Mouse (Mus musculus) left cerebral cortex, postnatal 36 days (tissue): Measurements from ENCODE around the gene Gm48551. TPM values are rescaled to one million over a fixed set of nuclear protein-coding genes. Genes with fewer than 3 reads are reported as not detected.

Source experiments
- DNase-seq, 2 experiments: peaks; one replicate each; pipeline ENCODE4 v3.0.0; 2021 to 2022; ENCODE audit warnings: low spot score in 2 of 2, mixed read lengths in 1 of 2
- intact Hi-C: fragments of 180-260 bp; cut with DNase I; formaldehyde crosslinking; loops from one replicate; pipeline ENCODE4 v1.15.1; 2025
- total RNA-seq, 2 experiments: library from RNA; stranded (reverse); gene quantifications; 2 replicates each; pipeline ENCODE4 v1.2.3; 2021

The Gm48551 gene
- total RNA-seq, 2 experiments from 2014 or later, result 2.5 to 4.3 TPM

DNA sequence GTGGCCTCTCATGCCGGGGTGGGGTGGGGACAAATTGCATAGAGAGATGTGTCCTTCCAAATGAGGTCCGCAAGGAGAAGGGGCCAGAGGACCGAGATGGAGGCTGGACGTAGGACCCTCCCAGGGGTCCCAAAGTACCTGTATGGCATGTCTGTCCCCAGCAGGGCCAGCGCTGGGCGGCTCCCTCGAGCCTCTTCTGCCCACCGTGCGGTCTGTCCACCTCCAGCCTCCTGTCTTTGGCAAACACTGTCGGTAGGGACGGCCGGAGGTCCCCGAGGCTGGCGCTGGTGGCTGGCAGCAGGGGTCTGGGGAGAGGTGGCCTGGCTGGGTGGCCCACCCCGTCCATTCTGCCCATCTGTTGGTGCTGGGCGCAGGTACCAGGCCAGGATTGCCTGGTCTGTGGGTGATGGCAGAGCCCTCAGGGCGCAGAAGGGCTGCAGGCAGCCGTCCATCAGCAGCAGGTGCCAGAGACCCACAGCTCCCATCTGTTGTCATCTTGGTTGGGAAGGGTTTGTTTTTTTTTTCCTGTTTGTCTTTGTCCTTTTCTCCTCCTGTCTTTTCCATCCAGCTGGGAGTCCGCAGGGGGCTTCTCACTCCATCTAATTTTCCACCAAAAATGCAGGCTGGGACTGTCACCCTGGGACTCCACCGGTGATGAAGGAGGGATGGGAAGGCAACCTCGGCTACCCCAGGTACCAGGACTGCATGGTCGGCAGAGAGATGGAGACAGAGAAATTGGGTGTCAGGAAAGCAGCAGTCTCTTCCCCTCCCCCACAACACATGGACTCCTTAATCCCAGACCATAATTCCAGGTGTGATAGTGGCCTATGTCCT is 16.3 kb downstream of the Gm48551 start:
- intact Hi-C loops, result no loop called here
- DNase-seq, result no peak

DNA sequence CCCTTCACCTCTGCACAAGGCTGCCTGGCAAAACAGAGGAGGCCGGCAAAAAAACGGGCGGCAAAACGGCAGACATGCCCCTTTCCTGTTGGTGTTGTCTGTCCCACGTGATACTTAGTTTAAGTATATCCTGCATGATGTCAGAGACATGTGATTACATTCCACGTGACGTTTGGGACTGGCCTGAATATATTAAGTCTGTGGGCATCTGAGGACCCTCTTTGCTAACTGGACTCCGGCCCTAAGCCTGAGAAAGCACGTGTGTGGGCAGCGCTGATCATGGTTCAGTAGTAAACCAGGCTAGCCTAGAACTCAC is 16.9 kb downstream of the Gm48551 start:
- DNase-seq, result no peak
- intact Hi-C loops, result no loop called here

DNA sequence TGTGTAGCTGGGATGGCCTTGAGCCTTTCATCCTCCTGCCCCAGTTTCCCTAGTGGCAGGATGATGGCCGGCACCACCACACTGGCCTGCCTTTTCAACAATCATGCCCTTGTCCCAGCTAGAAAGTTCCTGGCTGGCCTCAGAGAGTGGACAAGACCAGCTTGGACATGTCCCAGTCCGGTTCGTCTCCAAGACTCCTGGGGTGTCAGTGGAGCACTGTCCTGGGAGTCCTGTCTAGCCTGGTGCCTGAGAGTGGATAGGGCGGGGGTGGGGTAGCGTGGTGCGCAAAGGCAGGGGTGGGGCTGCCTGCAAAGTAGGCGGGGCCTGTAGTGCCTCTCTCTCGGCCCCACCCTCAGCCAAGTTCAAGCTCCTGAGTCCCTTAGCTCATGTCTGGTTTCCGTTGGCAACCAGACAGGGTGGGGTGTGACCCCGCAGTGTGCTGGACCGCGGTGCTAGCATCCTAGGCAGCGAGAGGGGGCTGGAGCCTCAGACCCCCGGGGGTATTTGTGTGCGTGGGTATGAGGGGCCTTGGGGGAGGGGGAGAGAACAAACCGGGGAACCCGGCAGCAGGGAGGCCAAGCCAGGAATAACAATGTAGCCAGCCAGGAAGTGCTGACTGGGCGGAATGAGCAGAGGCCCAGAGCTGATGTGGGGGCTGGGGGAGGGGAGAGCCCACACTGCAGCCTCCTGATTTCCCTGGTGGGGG is 17.4 kb downstream of the Gm48551 start:
- peak in 1 of 2 experiments; percentile 57 for DNase-seq
- intact Hi-C loops, result no loop called here

DNA sequence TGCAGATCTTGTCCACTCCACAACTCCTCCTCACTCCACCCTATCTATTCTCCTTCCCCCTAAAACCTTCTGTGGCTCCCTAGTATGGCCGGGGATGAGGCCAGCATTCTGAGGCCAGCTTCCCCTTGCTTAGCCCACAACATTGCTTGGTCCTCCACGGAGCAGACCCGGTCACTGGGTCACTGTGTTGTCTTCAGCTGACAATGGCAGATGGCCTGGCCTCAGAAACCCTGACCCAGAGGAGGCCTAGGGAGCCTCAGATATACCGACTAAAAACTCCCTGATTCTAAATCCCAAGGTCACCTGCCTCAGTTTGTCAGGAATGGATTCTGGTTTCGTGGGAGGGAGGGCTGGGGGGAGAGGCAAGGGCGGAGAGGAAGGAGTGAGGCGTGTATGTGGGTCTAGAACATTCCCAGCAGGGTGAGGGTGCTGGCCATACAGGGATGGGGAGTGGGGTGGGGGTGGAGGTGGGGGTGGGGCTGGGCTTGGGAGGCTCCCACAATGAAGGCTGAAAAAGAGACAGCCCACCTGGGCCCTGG is 18.0 kb downstream of the Gm48551 start:
- no peak for DNase-seq
- intact Hi-C loops, result no loop called here

DNA sequence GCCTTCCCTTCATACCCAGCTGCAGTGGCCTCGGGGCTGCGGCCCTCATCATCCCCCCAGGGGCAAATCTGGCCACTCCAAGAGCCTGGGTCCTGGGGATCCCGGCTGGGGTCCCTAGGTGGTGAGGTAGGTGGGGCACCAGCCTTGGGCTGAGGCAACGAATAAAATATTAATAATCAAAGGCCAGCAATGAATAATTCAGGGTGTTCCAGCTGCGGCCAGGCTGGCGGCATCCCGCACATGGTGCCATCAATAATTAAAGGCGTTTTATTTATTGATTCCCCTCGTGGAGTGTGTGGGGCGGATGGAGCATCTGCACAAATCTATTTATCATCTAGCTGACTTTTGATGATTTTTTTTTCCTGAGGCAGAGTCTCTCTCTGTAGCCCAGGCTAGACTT is 19.2 kb downstream of the Gm48551 start:
- intact Hi-C loops, result no loop called here
- DNase-seq, result no peak

DNA sequence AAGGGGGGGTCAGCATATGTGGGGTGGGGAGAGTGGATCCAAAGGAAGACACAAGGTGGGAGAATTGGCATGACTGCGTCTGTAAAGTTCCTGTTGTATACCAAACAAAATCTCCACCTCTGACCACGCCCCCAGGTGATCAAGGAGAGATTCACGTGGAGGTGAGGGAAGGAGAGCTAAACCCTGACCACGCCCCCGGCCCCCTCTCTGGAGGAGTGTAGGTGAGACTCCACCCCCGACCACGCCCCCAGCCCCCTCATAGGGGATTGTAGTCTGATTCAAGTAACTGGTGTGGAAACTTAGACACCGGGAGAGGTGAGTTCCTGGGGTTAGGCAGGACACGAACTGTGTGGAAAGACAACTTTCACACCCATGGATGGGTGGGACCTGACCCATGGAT is 19.8 kb downstream of the Gm48551 start:
- intact Hi-C loops, result no loop called here
- DNase-seq, result no peak

DNA sequence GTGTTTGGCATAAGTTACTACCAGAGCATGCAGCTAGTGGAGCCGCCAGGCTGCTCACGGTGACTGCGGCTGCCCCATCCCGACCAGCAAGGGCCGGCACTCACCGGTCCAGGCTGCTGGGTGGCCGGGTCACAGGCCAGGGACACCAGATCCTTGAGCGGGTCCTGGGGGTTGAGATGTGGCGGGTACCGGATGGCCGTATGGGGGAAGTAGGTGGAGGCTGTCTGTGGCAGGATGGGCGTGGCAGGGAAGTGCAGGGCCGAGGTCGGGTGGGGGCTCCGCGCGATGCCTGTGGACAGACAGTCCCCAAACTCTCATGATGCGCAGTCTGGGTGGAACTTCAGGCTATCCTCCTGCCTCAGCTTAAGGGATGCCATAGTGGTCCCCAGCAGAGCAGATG is 20.5 kb downstream of the Gm48551 start:
- intact Hi-C loops, result no loop called here
- DNase-seq, result no peak

DNA sequence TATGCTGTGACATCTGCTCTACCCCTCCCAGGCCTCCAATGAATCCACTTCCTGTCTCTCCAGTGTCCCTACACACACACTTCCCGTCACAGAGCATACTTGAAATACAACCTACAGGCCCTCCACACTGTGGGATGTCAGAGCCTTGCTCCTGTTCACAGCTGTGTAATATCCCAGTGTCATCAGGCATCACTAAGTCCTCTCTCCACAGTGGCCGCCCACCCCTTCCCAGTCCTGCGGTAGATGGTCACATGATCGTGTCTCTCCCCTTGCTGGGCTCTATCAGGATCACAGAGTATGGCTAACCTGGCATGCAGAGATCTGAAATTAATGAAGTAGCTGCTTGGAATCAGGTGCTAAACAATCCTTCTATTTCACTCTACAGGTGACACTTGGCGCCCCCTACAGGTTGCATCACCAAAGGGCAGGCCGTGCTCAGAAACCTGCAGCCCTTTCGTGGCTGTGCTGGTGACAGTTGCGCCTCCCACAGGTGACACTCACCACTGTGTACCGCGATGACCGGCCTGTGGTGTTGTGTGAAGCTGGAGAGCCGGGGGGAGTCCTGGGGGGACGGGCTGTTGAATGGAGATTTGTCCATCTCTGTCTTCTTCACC is 21.4 kb downstream of the Gm48551 start:
- DNase-seq, result no peak
- intact Hi-C loops, result no loop called here

DNA sequence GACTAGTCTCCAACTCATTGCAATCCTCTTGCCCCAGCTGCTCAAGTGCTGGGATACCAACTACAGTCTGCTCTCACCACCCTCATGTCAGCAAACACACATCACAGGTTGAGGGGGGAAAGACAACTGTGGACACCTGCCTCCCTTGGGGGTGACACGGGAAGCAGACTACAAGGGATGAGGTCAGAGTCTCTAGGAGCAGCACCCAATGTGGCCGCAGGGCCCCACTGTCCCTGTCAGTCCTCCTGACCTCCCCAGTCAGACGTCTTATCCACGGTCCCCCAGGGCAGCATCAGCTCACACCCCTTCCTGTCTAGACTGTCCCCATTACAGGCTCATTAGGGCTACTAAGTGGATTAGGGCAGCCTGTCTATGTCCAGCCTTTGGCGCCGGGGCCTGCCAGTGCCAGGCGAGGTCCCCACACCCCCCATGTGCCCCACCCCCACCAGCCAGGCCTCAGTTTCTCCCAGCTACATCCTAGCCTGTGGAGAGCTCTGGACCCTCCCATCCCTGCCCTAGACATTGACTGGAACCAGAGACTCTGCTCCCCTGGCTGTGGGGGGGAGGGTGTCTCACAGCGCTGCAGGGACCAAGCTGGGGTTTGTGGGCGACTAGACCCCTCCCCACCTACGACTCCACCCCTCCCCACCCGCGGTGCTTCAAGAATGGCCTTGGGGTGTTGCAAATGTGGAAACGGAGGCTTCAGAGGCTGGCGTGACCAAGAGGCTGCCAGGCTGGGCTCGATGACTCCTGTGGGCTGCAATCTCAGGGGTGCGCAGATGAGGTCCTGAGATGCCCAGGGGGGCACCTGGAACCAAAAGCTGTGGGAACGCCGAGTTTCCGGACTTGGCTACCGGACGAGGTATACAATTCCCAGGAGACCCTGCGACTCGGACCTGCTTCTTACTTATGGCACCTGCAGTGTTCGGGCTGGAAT is 22.5 kb downstream of the Gm48551 start:
- no peak for DNase-seq
- intact Hi-C loops, result no loop called here

DNA sequence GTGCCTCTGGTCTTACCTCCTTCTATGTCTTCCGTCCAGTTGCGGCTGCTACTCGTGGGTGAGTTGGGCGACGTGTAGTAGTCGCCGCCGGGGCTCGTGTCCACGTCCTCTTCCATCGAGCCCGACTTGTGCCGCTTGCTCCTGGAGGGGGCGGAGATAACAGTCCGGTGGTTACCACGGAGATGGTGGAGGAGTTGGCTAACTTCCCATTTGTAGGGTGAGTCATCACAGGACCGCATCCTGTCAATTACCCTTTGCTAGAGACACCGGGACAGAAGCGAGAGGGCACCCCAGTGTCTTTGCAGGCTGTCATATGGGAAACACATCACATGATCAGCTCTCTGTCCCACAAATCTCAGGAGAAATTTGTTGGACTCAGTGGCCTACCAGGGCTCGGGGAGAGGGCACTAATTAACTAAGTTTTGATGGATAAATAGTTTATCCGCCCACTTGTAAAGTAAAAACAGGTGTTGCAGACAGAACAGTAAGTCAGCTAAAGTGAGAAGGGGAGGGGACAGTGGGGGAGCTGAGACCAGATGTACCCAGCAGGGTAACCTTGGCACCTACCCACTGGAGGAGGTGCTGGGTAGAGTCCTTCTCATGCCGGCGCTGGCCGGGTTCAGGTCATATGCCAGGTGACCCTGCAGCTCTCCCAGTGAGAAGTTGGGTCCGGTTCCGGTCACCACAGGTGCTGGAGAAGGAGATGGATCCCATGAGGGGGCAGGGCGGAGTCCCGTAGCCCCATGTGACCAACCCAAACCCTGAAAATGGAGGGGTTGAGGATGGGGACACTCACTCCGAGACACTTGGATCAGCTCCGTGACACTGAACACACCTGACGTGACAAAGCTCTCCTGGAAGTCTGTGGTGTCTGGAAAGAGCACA is 23.5 kb downstream of the Gm48551 start:
- intact Hi-C loops, result no loop called here
- DNase-seq, result peak; percentile 63 to 74

DNA sequence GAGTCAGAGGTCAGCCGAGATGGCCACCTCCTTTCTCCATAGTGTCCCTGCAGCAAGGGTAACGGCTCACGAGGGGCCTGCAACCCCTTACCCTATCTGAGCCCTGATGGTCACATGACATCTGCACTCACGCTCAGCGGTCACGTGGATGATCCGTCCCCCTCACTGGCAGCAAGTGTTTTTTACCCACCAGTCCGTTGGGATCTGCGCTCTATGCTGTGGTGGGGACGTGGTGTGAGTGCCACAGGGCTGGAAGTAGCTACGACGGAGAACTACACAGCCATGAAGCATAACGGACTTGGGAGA is 24.1 kb downstream of the Gm48551 start:
- intact Hi-C loops, result no loop called here
- DNase-seq, result no peak

DNA sequence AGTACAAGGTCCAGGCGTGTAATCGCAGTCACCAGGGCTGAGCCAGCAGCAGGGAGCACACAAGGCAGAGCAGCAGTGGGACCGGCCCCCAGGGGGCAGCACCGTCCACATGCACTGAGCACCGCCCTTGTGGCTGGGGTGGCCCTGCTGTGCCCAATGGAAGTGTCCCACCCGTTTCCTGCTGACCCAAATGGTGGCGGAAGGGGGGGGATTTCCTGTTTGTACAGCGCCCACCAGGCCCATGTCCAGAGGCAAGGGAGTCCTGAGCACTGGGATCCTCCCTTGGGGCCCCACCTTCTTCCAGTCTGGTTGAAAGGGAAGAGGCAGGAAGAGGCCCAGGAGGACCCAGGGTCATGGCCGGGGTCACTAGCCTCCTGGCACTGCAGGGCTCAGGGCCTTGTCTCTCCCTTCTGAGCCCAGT is 24.6 kb downstream of the Gm48551 start:
- peak in 1 of 2 experiments; percentile 54 for DNase-seq
- intact Hi-C loops, result no loop called here

DNA sequence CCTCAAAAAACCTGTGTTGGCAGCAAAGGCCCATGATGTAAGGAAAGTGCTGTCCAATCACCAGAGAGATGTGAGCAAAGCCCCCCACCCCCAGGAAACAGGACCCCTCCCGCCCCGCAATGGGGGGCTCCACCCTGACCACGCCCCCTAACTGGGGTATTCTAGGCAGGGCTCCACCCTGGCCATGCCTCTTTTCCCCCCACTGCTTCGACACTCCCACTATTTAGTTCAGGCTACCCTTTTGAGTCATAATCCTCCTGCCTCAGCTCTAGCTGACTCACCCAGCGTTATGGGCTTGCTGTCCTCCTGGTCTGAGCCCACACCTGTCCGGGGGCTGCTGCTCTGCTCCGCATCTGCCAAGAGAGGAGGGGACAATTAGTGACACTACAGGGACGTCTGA is 25.1 kb downstream of the Gm48551 start:
- intact Hi-C loops, result no loop called here

DNA sequence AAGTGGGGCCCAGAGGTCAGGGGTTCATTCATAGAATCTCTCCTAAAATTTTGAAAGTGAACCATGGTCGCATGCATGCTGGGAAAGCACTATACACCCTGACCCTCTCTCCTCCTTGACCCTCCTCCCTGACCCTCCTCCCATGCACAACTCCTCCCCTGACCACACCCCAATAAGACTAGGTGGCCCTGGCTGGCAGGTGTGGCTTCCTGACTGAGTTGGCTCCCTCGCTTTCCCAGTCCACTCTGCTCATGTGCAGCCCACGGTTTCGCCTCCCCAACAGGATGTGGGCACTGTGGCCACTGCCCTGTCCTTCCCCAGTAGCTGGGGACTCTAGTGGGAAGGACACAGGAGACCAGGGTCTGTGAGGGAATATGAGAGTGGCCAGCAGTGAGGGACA is 26.1 kb downstream of the Gm48551 start:
- no peak for DNase-seq
- intact Hi-C loops, result loop anchor here (2.0 kb wide), 1 partner anchor 24 kb away; no protein-coding TSS in a partner anchor

More for the DNA sequence above, 25.1 kb downstream of the Gm48551 start:
- DNase-seq, result no peak

DNA sequence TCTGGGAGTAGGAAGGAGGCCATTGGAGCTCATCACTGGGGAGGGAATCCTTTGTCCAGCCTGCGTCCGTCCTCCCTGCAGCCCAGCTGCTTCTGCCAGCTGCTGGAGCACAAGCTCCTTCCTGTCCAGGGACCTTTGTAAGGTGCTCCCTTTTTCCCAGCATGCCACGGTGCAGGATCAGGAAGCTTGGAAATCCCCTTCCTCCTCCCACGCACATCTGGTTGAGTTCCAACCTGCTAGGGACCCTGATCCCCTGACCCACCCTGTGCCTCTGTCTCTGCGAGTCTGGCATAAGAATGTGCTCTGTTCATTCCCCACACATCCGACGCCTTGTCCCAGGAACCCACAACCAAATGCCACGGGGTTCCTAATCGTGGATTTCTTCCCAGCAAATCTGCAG is 26.7 kb downstream of the Gm48551 start:
- intact Hi-C loops, result loop anchor here (2.0 kb wide), 1 partner anchor 24 kb away; no protein-coding TSS in a partner anchor
- DNase-seq, result no peak

DNA sequence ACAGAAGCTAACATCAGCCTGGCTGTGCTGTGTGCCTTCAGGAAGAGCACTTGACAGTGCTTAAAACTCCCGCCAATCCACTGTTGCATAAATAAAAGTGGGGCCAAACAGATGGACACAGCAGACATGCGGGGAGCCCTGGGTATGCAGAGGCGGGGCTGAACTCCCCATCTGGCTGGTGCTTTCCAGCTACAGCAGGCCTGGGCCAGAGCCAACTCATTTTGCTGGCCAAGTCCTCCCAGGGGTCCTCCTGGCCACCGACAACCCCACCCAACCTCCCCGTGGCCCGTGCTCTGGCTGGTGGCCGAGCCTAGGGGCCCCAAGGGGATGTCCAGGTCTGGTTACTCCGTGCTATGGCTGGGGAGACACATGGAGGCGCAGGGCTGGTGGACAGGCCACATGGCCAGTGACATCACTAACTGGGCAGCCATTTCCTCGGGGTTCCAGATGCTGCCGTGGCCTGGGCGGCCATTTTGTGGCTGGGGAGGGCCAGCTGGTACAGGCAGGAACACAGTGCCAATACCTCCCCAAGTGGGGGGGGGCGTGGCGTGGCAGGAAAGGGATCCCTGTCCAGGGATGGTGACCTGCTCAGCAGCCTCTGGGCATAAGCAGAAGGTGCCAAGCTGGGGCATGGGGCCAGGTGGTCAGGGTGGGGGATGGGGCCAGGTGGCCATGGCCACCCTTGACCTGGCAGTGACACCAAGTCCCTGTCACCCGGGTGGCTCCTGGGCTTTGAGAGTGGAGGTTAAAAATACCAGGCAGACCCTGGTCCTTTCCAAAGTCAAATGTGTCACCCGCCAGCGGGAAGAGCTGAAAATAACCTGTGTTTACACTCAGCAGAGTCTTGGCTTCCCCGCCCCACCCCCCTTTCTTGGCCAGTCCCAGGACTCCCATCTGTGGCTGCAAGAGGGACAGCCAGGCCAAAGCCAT is 27.5 kb downstream of the Gm48551 start:
- peak; percentile 72 to 74 for DNase-seq
- intact Hi-C loops, result loop anchor here (2.0 kb wide), 1 partner anchor 23 kb away; no protein-coding TSS in a partner anchor

DNA sequence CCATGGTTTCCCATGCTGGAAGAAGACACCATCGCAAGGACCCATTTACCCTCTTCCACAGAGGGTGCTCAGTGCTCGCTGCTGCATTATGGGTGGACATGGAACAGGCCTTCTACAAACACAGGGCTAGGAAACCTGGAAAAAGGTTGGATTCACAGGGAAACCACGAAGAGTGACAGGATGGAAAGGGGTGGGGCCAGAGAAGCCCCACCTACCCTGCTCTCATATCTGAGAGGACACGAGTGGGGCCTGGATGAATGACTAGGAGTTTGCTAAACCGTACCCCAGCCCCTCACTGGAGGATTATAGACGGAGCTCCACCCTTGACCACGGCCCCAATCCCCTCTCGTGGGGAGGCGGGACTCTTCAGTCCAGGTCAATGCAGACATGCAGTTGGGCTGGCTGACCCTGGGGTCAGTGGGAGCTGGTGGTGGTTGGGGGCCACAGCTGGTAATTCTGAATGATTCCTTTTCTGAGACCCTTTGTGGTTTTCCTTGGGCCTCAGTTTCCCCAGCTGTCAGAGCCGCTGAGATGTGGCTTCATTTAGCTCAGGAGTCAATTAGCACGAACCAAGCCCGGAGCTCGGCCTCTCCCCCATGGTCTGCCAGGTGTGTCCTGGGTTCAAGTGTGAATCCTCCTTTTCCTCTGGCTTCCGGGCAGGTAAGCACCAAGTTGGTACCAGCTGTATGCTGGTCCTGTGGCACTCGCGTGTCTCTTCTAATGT is 28.5 kb downstream of the Gm48551 start:
- no peak for DNase-seq
- intact Hi-C loops, result no loop called here
